Mouse (Mus musculus) midbrain, embryonic 11.5 days (tissue): ENCODE measurements at regions not wholly inside any gene's neighbourhood (a gene's known extent, or its start where the extent isn't known, plus 50 kb on each side); places are given as distances from the start of the nearest gene placed in this dataset.

Source experiments
- ATAC-seq: fragments of 200-750 bp; cut with Nextera tagmentation; 2 replicates; pipeline ENCODE4 v1.8.0; 2017; ENCODE audit warnings: moderate TSS enrichment, moderate library complexity; ENCODE audit not compliant: low FRiP score
- DNase-seq: peaks from one replicate; pipeline ENCODE4 v3.0.0; 2015; ENCODE audit warnings: low spot score; ENCODE audit errors: missing footprints
- H3K27ac ChIP-seq: fragments of 300-500 bp; sonication (generic); 2 replicates; pipeline ENCODE4 v1.5.1; 2014; ENCODE audit warnings: low read depth, low read length
- H3K27me3 ChIP-seq: fragments of 300-500 bp; sonication (generic); 2 replicates; pipeline ENCODE4 v1.6.1; 2014; ENCODE audit warnings: mild to moderate bottlenecking, low read length, moderate library complexity, mixed read lengths; ENCODE audit not compliant: control insufficient read depth, insufficient read depth
- H3K36me3 ChIP-seq: fragments of 300-500 bp; sonication (generic); 2 replicates; pipeline ENCODE4 v1.6.1; 2014; ENCODE audit warnings: mild to moderate bottlenecking, low read length, moderate library complexity, mixed read lengths; ENCODE audit not compliant: control insufficient read depth, insufficient read depth
- H3K4me1 ChIP-seq: fragments of 300-500 bp; sonication (generic); 2 replicates; pipeline ENCODE4 v1.6.1; 2014; ENCODE audit warnings: low read length; ENCODE audit not compliant: control insufficient read depth, insufficient read depth
- H3K4me2 ChIP-seq: fragments of 300-500 bp; sonication (generic); 2 replicates; pipeline ENCODE4 v1.6.1; 2014; ENCODE audit warnings: mild to moderate bottlenecking, moderate library complexity
- H3K4me3 ChIP-seq: fragments of 300-500 bp; sonication (generic); 2 replicates; pipeline ENCODE4 v1.5.1; 2014; ENCODE audit warnings: low read depth, low read length
- H3K9ac ChIP-seq: fragments of 300-500 bp; sonication (generic); 2 replicates; pipeline ENCODE4 v1.6.1; 2014; ENCODE audit warnings: low read length
- H3K9me3 ChIP-seq: fragments of 300-500 bp; sonication (generic); 2 replicates; pipeline ENCODE4 v1.6.1; 2016; ENCODE audit warnings: low read length; ENCODE audit not compliant: control insufficient read depth
- WGBS: fragments of 180-500 bp; shearing (Covaris S2); extraction: QIAGEN DNeasy Blood & Tissue Kit; methylation state at CpG from one replicate; pipeline ENCODE4 v1.1.7; 2014; 5-methylcytosine and 5-hydroxymethylcytosine counted together

DNA sequence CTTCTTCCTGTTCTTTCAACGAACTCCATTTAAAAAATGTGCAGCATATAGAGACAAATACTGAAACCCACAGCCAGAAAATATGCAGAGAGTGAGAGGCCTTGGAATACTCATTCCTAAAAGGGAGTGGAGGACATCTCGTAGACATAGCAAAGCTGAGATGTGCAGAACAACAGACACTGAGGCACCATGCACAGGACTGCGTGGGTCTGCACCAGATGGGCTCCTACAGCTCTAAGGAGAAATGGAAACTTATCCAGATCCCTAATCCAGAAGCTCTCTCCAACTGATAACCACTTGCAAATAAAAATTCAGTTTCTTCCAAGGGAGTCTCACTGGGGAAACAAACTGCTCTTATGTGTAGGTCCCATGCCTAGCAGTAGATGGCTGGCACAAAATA, 101.6 kb downstream of the Slc25a24 start:
- DNase-seq: no peak

DNA sequence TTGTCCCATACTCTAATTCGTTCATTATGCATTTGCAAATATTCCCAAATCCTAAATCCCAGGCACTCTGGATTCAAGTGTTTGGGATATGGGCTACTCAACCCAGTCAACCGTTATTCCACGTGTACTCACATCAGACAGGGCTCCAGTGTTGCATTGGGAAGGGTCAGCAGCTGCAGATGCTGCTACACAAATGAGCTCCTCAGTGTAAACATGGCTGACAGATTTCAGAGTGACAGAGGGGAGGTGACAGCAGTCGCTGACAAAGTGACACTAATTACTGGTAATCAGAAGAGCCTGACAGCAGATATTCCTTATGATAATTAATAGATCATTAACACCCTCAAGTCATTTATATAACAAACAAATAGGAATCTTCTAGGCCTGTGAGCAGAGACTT, 106.2 kb upstream of the Vav3 start:
- Histone ChIP-seq H3K4me1 (no peaks in the 10 kb centered on the region), H3K27ac (no peak overlapping the region), H3K36me3 (no peaks in the 10 kb centered on the region), H3K9me3 (no peaks in the 10 kb centered on the region), H3K27me3 (no peaks in the 10 kb centered on the region), H3K4me3 (no peak overlapping the region), H3K4me2 (no peak overlapping the region), H3K9ac (no peak overlapping the region)
- no peak for ATAC-seq
- no peak for DNase-seq
- WGBS: 73% methylated on average over 4 of the region's 4 CpGs

More for the DNA sequence above, 101.6 kb downstream of the Slc25a24 start:
- Histone ChIP-seq H3K27ac (no peak overlapping the region), H3K9ac (no peak overlapping the region), H3K4me1 (no peaks in the 10 kb centered on the region), H3K27me3 (no peaks in the 10 kb centered on the region), H3K4me3 (no peak overlapping the region), H3K9me3 (no peaks in the 10 kb centered on the region), H3K36me3 (no peaks in the 10 kb centered on the region), H3K4me2 (no peak overlapping the region)
- ATAC-seq: no peak
- WGBS: 90% methylated on average over 3 of the region's 3 CpGs

DNA sequence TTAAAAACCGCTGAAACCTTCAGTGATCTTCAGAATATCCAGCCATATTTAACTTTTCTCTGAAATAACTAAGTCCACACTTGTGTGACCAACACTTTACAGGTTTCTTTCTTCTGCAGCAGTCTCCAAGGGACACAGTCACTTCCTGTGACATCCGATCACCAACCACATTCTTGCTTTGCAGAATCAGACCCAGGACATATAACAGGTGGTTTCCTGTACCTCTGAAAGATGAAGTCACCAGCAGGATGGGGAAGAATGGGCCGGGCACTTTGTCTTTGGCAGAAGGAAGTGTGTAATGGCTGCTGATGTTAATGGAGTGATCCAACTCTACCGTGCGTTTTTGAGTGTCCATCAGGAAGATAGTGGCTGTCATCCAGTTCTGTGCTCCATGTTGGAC, 103.5 kb upstream of the Vav3 start:
- DNase-seq (no peak), ATAC-seq (no peak)
- H3K4me3 ChIP-seq: no peak overlapping the region
- no peak overlapping the region for H3K27ac ChIP-seq
- H3K27me3 ChIP-seq: no peaks in the 10 kb centered on the region
- 84% methylated on average over 5 of the region's 5 CpGs for WGBS
- H3K4me2 ChIP-seq: no peak overlapping the region
- H3K4me1 ChIP-seq: no peaks in the 10 kb centered on the region
- H3K36me3 ChIP-seq: no peaks in the 10 kb centered on the region
- no peaks in the 10 kb centered on the region for H3K9me3 ChIP-seq
- no peak overlapping the region for H3K9ac ChIP-seq

DNA sequence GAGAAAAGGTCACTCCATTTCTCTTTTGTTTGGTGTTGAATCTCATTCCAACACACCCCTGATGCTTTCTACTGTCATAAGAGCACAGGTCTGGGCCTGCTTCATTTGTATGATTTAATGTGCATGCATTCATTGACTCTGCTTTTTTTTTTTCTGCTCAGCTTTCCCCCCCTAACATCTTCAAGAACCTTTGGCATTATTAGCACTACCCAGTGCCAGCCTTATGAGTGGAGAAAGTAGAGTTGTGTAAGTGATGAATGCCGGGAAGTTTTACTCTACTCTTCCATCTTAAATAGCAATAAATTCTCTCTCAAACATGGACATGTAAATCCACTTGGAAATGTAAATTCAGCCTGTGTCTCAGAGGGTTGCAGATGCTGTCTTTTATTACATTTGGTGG, 97.0 kb upstream of the Vav3 start:
- no peak overlapping the region for H3K9ac ChIP-seq
- H3K27ac ChIP-seq: no peak overlapping the region
- ATAC-seq (no peak), DNase-seq (no peak)
- H3K4me3 ChIP-seq: no peak overlapping the region
- no peaks in the 10 kb centered on the region for H3K4me1 ChIP-seq
- no peaks in the 10 kb centered on the region for H3K27me3 ChIP-seq
- WGBS: 83% methylated on average over 1 of the region's 1 CpGs
- H3K36me3 ChIP-seq: no peaks in the 10 kb centered on the region
- H3K4me2 ChIP-seq: no peak overlapping the region
- no peaks in the 10 kb centered on the region for H3K9me3 ChIP-seq

DNA sequence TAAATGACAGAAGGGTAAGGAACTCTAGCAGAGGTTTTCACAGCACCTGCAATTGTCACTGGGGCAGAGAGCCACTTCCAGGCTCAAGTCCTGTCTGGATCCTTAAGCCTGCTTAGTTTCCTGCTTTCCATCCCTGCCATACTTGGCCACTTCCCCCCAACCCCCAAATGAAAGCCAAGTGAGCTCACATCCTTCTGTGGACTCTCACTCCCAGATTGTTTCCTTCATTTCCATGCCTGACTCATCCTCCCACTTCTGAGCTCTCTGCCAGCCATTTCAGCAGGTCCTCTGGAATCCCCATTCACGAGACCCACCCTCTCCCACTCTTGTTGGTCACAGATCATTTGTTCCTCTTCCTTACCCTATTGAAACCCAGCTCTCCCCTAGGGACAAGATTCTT, 91.7 kb upstream of the Vav3 start:
- 27% methylated on average over 1 of the region's 1 CpGs for WGBS
- DNase-seq (no peak), ATAC-seq (no peak)
- Histone ChIP-seq H3K4me3 (no peak overlapping the region), H3K9me3 (no peaks in the 10 kb centered on the region), H3K27ac (no peak overlapping the region), H3K27me3 (no peaks in the 10 kb centered on the region), H3K4me1 (no peaks in the 10 kb centered on the region), H3K4me2 (no peak overlapping the region), H3K9ac (no peak overlapping the region), H3K36me3 (no peaks in the 10 kb centered on the region)

DNA sequence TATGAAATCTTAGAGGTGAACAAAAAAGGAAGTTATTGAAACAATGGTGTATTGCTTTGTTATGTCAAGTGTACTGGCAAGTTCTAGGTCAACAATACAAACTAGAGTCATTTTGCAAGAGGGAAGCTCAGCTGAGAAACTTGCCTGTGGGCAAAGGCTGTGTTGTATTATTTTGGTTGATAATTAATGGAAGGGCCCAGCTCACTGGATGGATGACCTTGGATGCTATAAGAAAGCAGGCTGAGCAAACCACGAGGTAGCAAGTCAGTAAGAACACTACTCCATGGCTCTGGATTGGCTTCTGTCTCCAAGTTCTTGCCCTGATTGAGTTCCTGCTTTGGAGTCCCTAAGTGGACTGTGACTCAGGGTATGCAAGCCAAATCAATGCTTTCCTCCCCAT, 91.1 kb upstream of the Vav3 start:
- H3K4me2 ChIP-seq: no peak overlapping the region
- H3K9me3 ChIP-seq: no peaks in the 10 kb centered on the region
- WGBS: 83% methylated on average over 1 of the region's 1 CpGs
- H3K27ac ChIP-seq: no peak overlapping the region
- DNase-seq: no peak
- no peaks in the 10 kb centered on the region for H3K4me1 ChIP-seq
- no peaks in the 10 kb centered on the region for H3K36me3 ChIP-seq
- no peak for ATAC-seq
- H3K9ac ChIP-seq: no peak overlapping the region
- H3K4me3 ChIP-seq: no peak overlapping the region
- H3K27me3 ChIP-seq: no peaks in the 10 kb centered on the region

DNA sequence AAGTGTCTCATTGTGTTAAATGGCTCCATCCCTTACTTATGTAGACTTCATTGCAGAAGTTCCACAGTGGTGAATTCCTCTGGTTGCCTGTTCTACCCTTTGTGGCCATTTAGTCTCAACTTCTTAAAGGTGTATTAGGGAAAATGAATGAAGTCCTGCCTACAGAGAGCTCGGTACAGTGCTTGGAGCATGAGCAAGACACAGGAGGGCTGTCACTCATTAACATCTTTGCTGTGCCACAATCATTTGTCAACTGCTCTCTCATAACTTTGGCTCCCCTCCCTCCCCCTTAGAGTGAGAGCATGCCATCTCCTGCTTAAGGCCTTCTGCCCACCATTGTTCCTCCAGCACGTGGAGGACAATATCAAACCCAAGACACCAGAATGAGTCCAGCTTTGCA, 90.5 kb upstream of the Vav3 start:
- 92% methylated on average over 2 of the region's 2 CpGs for WGBS
- Histone ChIP-seq H3K9me3 (no peaks in the 10 kb centered on the region), H3K36me3 (no peaks in the 10 kb centered on the region), H3K4me3 (no peak overlapping the region), H3K4me2 (no peak overlapping the region), H3K27me3 (no peaks in the 10 kb centered on the region), H3K9ac (no peak overlapping the region), H3K4me1 (no peaks in the 10 kb centered on the region), H3K27ac (no peak overlapping the region)
- DNase-seq: no peak
- no peak for ATAC-seq

DNA sequence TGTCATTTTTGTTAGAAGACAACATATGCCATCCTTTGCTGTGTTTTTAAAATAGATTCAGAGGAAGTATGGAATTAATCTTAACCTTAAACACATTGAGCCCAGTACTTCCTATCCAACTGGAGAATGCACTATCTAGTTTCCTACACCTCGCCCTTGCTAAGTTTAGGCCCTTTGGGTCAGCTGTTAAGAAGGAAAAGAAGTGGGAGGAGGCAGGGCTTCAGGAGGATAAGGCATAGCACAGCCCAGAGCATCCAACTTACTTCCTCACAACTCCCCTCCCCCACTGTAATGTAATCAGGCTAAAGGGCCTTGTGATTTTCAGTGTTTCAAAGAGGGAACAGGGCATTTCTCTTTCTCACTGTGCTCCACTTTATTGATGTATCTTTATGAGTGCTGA, 88.7 kb upstream of the Vav3 start:
- H3K27ac ChIP-seq: no peak overlapping the region
- ATAC-seq: no peak

DNA sequence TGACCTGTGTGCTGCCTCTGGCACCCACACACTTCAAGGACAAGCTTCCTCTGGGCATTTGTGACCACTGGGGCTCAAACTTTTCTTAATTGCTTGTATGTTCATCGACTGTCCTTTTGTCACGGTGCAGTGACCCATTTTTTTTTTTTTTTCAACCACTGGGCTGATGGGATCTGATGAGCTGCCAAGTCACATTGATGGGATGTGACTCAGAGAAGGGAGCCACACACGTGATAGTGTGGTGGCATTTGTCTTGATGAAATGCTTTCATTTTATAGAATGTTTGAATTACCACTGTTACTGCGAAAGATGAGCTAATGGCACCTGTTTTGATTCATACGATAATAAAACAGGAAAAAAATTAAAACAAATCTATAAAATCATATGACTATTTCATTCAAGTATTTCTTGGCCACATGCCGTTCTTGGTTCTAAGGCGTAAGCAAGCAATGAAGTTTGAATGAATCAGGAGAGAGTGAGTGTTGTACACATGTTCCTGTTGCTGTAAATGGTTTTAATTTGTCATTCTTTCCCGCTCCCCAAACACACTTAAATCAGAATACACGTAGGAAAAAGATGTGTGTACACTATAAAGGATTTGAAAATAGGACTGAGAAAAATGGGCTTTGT, 86.3 kb upstream of the Vav3 start:
- no peak overlapping the region for H3K4me2 ChIP-seq
- no peaks in the 10 kb centered on the region for H3K9me3 ChIP-seq
- no peaks in the 10 kb centered on the region for H3K36me3 ChIP-seq
- no peak overlapping the region for H3K4me3 ChIP-seq
- 81% methylated on average over 9 of the region's 9 CpGs for WGBS
- H3K4me1 ChIP-seq: no peaks in the 10 kb centered on the region
- H3K27me3 ChIP-seq: no peaks in the 10 kb centered on the region
- H3K27ac ChIP-seq: no peak overlapping the region
- no peak for DNase-seq
- no peak for ATAC-seq
- H3K9ac ChIP-seq: no peak overlapping the region

More for the DNA sequence above, 88.7 kb upstream of the Vav3 start:
- WGBS: 52% methylated on average over 1 of the region's 1 CpGs
- DNase-seq: no peak
- H3K4me3 ChIP-seq: no peak overlapping the region
- H3K36me3 ChIP-seq: no peaks in the 10 kb centered on the region
- H3K27me3 ChIP-seq: no peaks in the 10 kb centered on the region
- no peak overlapping the region for H3K9ac ChIP-seq
- no peaks in the 10 kb centered on the region for H3K4me1 ChIP-seq
- no peaks in the 10 kb centered on the region for H3K9me3 ChIP-seq
- no peak overlapping the region for H3K4me2 ChIP-seq

DNA sequence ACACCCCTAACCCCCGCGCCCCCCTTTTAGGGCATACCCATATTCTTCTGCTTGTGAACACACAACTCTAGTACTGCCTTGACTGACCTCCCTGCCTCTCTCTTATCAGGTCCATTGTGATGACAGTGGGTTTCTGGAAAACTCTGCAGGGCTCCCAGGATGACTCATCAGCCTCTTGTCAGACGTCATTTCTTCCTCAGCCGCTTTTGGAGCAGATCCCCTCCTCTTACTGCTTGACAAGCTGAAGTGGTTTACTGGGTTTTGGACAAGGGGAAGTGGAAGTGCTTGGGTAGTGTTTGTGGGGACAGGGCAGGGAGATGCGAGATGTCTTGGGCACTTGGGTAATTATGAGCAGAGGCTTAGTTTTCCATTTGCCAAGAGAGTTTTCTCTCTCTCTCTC, 85.5 kb upstream of the Vav3 start:
- no peak overlapping the region for H3K9ac ChIP-seq
- no peak overlapping the region for H3K27ac ChIP-seq
- no peaks in the 10 kb centered on the region for H3K9me3 ChIP-seq
- no peaks in the 10 kb centered on the region for H3K36me3 ChIP-seq
- DNase-seq (no peak), ATAC-seq (no peak; the same call in 1 of the 2 replicates)
- H3K4me1 ChIP-seq: no peaks in the 10 kb centered on the region
- WGBS: 82% methylated on average over 5 of the region's 5 CpGs
- H3K4me3 ChIP-seq: no peak overlapping the region
- H3K4me2 ChIP-seq: no peak overlapping the region
- H3K27me3 ChIP-seq: no peaks in the 10 kb centered on the region
